Mouse (Mus musculus) inflammation-experienced regulatory T-cells (primary cell): ENCODE data around the gene Ggcx. TPM values are rescaled to one million over a fixed set of nuclear protein-coding genes. Genes with fewer than 3 reads are reported as not detected.

Source experiments
- polyA plus RNA-seq, 2 experiments: library from polyadenylated mRNA; unstranded; fragments of 100-300 nt; shearing (Covaris generic); gene quantifications; one replicate each; pipeline ENCODE4 v1.2.1; 2017

Gene Ggcx
- 10 to 100 TPM in 1 of 2 experiments, 1 to 10 TPM in 1; 9.8 to 13.1 TPM for polyA plus RNA-seq

GRCm38 (mm10) chr6:72414076-72414756, at the start of gene Ggcx:
TSS of gene Ggcx (plus strand) at chr6:72414308.

GRCm38 (mm10) chr6:72366844-72367443, 47.2 kb upstream of the Ggcx start, which contains the start of gene Rnf181:
TSS of gene Rnf181 (minus strand) at chr6:72366956.

GRCm38 (mm10) chr6:72380131-72380770, 33.9 kb upstream of the Ggcx start, which contains the start of gene Vamp5:
TSS of gene Vamp5 (minus strand) at chr6:72380468.

GRCm38 (mm10) chr6:72389941-72390771, 24.0 kb upstream of the Ggcx start, which contains the start of gene Vamp8:
TSS of gene Vamp8 (minus strand) at chr6:72390703.

GRCm38 (mm10) chr6:72439355-72440185, 25.5 kb downstream of the Ggcx start, which contains the start of gene Mat2a:
TSS of gene Mat2a (minus strand) at chr6:72439558.

Other genes starting within 250 kb of the Ggcx start
- under 1 TPM; 0.20 to 0.39 TPM for gene Atoh8, start 178.7 kb upstream of the Ggcx start, polyA plus RNA-seq
- 1 to 10 TPM in 1 of 2 experiments, not detected in 1; 1.3 TPM for gene Sftpb, start 109.7 kb upstream of the Ggcx start, polyA plus RNA-seq
- 10 to 100 TPM; 41.2 to 46.8 TPM for gene Usp39, start 69.1 kb upstream of the Ggcx start, polyA plus RNA-seq
- gene 0610030E20Rik, start 67.0 kb upstream of the Ggcx start, polyA plus RNA-seq = 10 to 100 TPM; 36.8 to 39.7 TPM
- under 1 TPM; 0.20 to 0.32 TPM for gene Tmem150a, start 58.9 kb upstream of the Ggcx start, polyA plus RNA-seq
- gene Rnf181, start 47.4 kb upstream of the Ggcx start, polyA plus RNA-seq = 100 to 1,000 TPM; 139 to 142 TPM
- 10 to 100 TPM; 50.2 to 64.6 TPM for gene Vamp5, start 33.8 kb upstream of the Ggcx start, polyA plus RNA-seq
- gene Vamp8, start 23.6 kb upstream of the Ggcx start, polyA plus RNA-seq = 100 to 1,000 TPM; 240 to 267 TPM
- gene Mat2a, start 25.2 kb downstream of the Ggcx start, polyA plus RNA-seq = 100 to 1,000 TPM; 318 to 501 TPM
- gene Sh2d6, start 107.4 kb downstream of the Ggcx start, polyA plus RNA-seq = 1 to 10 TPM in 1 of 2 experiments, not detected in 1; 1.1 TPM
- gene Capg, start 130.1 kb downstream of the Ggcx start, polyA plus RNA-seq = 100 to 1,000 TPM; 390 to 765 TPM
- 10 to 100 TPM; 23.4 to 25.3 TPM for gene Elmod3, start 184.1 kb downstream of the Ggcx start, polyA plus RNA-seq
- 1 to 10 TPM; 4.5 to 6.3 TPM for gene Retsat, start 184.2 kb downstream of the Ggcx start, polyA plus RNA-seq
- gene Tgoln1, start 202.7 kb downstream of the Ggcx start, polyA plus RNA-seq = 100 to 1,000 TPM; 112 to 144 TPM